Mouse (Mus musculus) bone marrow, adult 2 months (tissue): Measurements from ENCODE around the gene Dus2.

Experiments
- CTCF ChIP-seq: fragments of 200-500 bp; IDR thresholded peaks from 2 replicates; pipeline ENCODE4 v1.5.1; 2011; ENCODE audit warnings: low read length, control low read depth; ENCODE audit not compliant: control insufficient read depth, insufficient read depth
- POLR2A ChIP-seq: fragments of 200-500 bp; IDR thresholded peaks from 2 replicates; pipeline ENCODE4 v1.6.1; 2011; ENCODE audit warnings: low read depth, mild to moderate bottlenecking, control low read depth, low read length, borderline replicate concordance; ENCODE audit not compliant: control insufficient read depth

DNA sequence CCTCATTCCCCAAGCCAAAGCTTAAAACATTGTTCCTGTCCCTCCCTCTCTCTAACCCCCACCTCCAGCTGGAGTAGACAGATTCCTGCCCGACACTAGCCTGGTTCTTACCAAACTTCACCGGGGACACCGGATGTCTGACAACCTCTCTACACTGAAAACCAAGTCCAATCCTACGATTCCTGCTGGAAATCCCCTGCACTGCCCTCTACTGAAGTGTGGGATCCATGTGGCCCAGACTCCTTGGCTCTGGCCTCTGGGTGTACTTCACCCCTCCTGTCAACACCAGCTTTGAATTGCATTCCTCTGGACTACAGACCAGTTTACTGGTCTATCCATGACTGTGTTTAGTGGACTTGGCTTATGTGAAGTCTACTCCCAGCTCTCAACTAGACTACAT lies 34.6 kb upstream of the Dus2 start:
- TF ChIP-seq CTCF (no peak), POLR2A (no peak)
